Mouse (Mus musculus) G1E-ER4 (cell line): ENCODE measurements around the gene Tbc1d30. TPM values are rescaled to one million over a fixed set of nuclear protein-coding genes. Genes with fewer than 3 reads are reported as not detected.

Experiments used
- GATA1 ChIP-seq: IDR thresholded peaks from one replicate; pipeline ENCODE4 v1.8.0; 2012; ENCODE audit warnings: low read length, inconsistent platforms
- polyA plus RNA-seq: library from polyadenylated mRNA; stranded (reverse); fragments of >175 nt; gene quantifications from 2 replicates; pipeline ENCODE4 v1.2.3, GENCODE M21; 2012

Gene Tbc1d30
- polyA plus RNA-seq, 1 experiment, result not detected

DNA sequence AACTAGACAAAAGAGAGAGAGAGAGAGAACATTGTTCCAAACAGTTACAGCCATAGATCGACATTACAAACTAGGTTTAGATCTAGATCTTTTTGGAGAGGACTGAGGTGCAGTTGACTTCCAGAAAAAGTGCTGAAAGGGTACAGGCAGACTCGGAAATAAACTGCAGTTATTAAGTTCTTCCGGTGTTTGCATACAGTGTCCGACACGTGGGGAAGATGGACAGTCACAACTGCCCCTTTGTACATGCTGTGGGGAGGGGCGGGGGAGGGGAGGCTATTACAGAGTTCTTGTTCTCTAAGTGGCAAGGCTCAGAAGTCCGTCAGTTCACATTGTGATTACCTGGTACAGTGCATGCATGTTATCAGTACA lies 86.9 kb downstream of the Tbc1d30 start:
- no peak for TF ChIP-seq GATA1

DNA sequence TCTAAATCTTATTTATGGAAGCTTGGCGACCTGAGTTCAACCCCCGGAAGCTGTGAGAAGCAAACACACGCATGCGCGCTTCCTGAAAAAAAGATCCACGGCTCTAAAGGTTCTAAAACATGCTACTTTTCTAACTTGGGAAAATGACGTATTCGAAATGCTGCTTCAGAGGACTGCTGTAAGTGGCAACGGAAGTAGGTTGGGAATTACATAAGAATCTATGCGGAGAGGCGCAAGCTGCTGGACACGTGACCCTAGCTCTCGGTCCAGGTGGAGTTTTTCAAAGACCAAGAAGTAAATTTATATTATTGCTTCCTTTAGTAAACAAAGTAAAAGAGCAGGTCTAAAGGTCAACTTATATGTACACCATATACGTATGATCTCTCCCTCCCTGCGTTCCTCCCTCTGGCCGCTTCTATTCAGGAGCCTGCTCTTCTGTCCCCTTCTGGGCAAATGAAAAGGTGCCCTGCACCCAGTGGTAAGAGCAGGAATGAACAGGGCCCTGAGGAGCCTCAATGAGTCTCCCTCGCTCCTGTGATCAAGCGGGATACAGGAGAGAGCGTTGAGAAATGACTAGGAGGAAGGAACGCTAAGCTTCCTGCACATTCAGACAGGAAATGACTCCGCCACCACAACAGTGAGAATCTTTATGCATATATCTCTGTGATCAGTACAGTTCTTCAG lies 87.4 kb downstream of the Tbc1d30 start:
- no peak for TF ChIP-seq GATA1

DNA sequence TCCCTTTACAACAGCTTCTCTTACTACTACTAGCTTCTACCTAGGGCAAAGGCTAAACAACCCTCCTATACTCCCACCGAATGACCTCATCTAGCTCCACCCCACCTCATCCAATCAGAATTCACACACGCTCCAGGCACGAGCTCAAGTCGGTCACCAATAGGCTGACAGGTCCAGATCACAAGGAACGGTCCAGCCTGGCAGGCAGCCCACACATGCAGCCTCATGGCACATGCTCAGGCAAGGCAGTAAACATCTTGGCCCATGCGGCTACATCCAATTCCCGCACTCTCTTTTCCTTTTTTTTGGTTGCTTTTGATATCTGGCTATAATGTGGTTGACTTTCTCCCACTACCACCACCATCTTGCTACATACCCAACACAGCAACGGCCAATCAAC lies 88.9 kb downstream of the Tbc1d30 start:
- no peak for TF ChIP-seq GATA1

DNA sequence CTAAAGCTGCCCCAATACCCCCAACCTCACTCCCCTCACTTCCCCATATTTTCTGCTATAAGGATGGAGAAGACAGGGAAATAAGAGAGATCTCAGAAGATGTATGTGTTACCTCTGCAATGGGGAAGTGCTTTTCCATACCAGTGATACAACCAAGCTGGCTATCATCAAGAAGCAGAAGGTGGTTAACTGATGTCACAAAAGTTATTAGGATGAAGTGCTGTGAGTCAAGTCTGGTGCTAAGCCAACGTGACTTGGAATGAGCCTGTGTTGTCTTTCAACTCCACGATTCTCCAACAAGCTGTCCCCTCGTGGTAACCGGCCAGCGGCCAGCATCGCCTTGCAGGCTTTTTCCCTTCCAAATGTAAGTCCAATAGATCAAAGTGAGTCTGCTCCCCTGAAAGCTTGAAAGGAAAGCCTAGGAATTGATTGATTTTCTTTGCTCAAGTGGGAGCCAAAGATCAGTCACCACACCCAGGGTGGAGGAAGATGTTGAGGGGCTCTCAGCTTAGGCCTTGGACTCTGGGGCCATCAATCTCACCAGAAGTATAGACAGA lies 90.0 kb downstream of the Tbc1d30 start:
- TF ChIP-seq GATA1, result no peak

DNA sequence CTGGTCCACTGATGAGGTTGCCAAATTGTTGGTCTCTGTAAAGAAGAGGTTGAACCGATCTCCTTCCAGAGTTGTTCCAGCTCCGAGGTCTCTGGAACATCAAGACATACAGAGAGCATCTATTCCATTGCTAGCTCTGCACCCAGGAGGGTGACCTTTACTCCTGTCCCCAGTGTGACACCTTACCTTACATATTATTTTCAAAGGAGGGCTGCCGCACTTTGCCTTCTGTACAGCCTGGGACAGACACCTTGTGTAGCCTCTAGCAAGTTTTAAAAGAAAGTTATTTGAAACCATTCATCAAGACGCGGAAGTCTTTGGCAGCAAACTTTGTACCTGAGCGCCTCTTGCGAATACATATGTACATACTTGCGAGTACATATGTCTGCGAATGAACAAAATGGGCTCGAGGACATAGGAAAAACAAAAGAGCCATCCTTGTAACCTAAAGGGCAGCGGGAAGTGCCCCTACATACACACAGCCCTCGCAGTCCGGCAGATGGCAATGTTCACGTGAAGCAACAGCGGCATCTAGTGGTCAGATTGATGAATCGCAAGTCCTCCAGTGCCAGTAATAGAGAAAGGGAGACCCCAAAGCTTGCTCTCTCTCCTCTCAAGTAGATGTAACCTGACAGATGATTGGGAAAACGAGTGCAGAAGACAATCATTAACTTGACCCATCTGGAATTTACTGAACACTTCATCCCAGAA lies 94.8 kb downstream of the Tbc1d30 start:
- no peak for TF ChIP-seq GATA1

DNA sequence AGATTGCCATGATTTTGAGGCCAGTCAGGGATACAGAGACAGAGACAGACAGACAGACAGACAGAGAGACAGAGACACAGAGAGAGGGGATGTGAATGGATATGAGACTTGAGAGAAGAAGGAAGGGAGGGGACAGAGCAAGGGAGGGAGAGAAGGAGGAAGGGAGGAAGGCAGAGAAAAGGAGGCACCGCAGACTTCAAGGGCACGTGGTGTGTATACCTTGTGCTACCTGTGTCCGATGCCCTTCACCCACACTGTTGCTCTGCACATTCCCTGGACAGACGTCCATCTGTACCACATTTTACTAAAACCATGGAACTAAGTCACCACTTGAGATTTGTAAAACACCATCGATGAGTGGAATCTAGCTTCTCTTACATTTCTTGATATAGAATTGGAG lies 95.6 kb downstream of the Tbc1d30 start:
- TF ChIP-seq GATA1, result no peak

DNA sequence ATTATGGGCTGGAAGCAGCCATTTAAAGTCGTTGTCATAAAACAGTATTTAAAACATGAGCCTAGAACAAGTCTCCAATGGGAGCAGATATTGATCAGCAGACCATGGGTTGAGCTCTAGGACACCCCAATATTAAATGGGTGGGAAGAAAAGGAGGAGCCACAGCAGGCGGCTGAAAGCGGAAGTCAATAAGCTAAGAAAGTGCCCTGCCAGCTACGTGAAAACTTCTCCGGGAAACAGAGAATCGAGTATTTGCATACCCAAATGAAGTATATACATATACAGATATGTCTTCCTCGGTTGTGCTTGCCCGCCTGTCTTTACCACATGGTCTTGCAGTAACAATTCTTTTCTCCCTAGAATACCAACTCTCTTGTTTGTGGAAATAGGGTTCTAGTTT lies 96.7 kb downstream of the Tbc1d30 start:
- TF ChIP-seq GATA1, result no peak

DNA sequence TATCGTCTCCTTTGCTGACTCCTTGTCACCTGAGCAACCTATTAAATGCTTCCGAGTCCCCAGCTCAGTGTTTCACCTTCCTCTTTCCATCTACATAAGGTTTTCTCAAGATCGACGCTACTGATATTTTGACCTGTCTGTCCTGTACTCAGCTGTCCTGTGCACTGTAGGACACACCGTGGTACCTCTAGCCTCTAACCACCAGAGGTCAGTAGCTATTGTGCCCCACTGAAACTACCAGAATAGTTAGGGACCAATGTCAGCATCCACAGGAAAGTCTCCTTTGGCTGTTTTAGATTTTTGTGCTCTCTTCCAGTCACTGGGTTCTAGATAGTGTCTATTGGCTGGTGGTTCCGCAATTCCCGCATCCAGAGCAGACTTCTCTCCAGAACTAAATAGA lies 98.3 kb downstream of the Tbc1d30 start:
- no peak for TF ChIP-seq GATA1

DNA sequence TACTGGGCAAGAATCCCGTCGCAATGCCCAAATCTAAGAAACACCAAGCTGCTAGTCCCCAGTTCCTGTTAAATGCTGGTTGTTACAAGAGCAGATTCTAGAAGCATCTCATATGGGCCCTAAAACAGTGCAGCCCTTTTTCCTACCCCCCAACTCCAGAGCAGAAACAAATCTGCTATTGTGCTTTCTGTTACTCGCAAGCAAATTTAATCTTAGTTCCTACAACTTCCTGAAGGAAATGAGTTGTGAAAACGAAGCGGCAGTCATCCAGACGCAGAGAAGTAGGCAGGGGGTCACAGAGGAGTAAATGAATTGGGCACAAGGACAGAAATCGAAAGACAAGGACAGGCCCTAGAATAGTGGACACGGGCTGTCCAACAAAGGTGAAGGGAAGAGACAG lies 99.9 kb downstream of the Tbc1d30 start:
- no peak for TF ChIP-seq GATA1

DNA sequence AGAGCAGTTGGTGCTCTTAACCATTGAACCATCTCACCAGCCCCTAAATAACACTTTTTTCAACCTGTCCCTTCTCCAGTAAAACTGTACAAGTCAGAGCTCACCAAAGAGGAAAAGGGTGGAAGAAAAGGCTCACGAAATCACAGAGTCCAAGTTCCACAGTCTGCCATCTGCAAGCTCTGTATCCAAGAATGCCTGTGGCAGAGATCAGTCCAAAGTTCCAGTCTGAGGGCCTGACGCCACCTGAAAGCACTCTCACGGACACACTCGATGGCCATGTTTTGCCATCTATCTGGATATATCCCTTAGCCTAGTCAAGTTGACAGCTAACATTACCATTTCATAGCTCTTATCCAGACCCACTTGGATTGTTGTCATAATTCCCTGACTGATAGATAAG lies 101.3 kb downstream of the Tbc1d30 start:
- no peak for TF ChIP-seq GATA1

DNA sequence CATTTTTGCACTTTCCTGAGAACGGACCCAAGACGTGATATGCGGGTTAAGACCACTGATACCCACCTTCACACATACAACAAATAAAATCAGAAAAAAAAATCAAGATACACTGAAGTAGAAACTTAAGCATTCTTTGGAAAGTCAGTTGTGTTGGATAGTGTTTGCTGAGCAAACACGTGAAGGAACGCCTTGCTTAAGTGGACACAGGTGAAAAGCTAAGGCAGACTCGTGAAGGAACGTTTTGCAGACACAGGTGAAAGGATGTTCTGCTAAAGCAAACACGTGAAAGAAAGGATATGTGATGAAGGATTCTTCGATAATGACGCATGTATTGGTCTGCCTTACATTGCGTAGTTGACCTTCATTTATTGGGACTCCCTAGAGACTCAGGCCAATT lies 103.5 kb downstream of the Tbc1d30 start:
- no peak for TF ChIP-seq GATA1

DNA sequence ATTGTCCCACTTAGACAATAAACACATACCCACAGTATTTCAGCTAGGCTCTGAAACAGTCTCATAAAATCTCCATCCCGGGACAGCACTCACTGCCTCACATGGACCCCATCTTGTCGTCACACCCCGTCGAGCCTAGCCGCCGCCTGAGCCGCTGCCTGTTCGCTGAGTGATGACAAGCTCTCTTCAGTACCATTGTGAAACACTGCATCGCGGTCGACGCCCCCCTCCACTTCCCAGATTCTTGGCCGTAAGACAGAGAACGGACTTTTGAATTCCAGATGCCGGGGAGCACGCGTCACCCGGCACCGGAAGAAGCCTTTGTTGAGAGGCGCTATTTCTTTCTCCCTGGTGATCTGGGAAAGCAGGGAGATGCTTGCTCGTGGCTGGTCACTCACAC lies 104.1 kb downstream of the Tbc1d30 start:
- TF ChIP-seq GATA1, result no peak

DNA sequence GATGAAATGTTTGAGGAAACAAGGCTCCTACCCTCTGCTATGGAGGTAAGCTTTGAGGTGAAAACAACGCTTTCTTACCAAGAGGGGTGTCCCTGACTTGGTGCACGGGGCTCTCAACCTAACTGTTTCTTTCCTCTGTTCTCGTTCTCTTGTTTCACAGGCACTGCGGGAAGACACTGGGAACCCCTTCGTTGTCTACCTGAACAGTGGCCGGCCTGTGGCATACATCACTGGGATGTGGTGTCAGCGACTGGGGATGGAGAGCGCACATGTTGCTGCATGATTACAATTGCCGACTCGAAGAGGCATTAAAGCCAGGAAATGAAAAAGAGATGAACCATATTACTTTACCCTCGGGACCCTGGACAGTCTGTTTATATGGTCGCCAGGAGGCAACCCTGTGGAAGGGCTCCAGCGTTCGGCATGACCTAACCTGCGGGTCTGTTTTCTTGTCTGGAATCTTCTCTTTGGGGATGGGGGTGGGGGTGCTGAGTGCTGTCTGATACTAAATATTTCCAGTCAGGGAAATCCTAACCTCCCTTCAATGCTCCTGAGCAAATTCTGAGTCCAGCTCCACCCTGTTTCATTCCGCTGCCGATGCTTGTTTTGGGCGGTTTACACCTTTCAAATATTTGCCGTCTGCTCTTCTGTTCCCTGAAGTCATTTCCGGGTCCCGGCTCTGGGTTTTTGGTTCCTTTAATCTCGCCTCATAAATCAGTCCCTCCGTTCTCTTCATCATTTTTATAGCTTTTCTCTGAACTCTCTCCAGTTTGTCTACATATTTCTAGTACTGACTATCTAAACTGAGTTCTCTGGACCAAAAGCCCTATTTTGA lies 107.5 kb downstream of the Tbc1d30 start:
- no peak for TF ChIP-seq GATA1

DNA sequence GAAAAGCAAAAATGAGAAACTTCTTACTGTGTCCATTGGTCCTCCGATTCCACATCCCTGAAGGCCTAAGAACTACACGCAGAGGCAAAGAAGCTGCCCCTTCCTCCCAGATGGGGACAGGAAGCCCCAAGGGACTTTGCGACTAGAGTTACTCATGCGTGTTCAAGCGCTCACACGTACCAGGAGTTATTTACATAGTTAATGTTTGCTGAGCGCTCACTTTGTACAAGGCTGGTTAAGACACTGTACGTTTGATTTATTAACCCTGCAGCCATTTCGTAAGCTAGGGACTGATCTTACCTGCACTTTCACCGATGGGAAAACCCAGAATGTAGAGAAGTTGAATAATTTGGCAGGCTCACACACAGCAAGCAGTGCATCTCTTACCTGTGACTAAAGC lies 108.5 kb downstream of the Tbc1d30 start:
- no peak for TF ChIP-seq GATA1

DNA sequence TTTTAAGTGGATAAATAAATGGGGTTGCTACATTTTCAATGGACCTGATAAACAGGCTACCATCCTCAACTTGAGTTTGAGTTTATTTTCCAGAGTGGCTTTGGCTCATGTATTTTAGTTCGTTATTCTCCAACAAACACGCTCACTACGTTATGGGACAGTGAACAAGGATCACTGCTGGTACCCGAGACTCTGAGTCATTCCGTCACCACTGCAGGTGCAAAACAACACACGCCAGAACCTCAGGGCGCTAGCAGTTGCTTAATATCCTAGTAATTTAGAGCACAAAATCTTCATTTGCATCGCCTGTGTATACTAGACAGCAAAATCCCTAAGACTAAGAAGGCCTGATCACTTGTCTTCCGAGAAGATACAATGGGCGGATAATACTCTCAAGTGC lies 112.0 kb downstream of the Tbc1d30 start:
- no peak for TF ChIP-seq GATA1

DNA sequence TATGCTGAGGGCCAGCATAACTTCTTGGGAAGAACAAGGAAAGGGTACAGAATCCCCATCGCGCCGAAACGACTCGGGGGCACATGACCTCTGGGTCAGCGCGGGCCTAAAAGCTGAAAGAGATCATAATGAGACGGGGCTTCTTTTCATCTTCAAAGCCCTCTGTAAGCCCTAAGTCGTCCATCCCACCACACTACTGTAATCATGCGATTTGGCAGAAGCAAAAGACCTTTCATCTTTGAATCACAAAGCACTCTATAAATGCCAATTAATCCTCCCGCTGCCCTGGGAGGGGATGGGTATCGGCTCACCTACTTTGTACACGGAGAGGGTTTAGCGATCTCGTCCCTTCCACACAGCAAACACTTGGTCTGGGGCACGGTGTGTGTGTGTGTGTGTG lies 112.5 kb downstream of the Tbc1d30 start:
- no peak for TF ChIP-seq GATA1
